Mouse (Mus musculus) thymus, postnatal 0 days (tissue): Measurements from ENCODE around the gene AI837181. TPM values are rescaled to one million over a fixed set of nuclear protein-coding genes. Genes with fewer than 3 reads are reported as not detected.

Experiments
- DNase-seq: peaks from one replicate; pipeline ENCODE4 v3.0.0-alpha.2; 2015; ENCODE audit warnings: low spot score
- polyA plus RNA-seq: library from polyadenylated mRNA; unstranded; fragments of >200 nt; fragmentation: Nextera tagmentation; extraction: Ambion mirVana; gene quantifications from 2 replicates; pipeline ENCODE4 v1.2.1, GENCODE M21; 2015

Gene AI837181
- polyA plus RNA-seq, 1 experiment from 2014 or later = 54.4 TPM

- DNase-seq = peak; percentile 80
Measured at GRCm38 (mm10) chr19:5468374-5468773, 43.4 kb downstream of the AI837181 start, which contains the start of gene Ctsw. TSS of gene Ctsw (minus strand) at chr19:5468507.

- DNase-seq = no peak
Measured at GRCm38 (mm10) chr19:5471846-5472245, 46.9 kb downstream of the AI837181 start.

GRCm38 (mm10) chr19:5472857-5473256 is 47.9 kb downstream of the AI837181 start:
- DNase-seq = no peak

GRCm38 (mm10) chr19:5473720-5474119 is 48.8 kb downstream of the AI837181 start, which contains the start of gene Efemp2:
TSS of gene Efemp2 (plus strand) at chr19:5473954.
- peak; percentile 75 for DNase-seq

- no peak for DNase-seq
Measured at GRCm38 (mm10) chr19:5474281-5475068, 49.5 kb downstream of the AI837181 start.

- DNase-seq = no peak
Measured at GRCm38 (mm10) chr19:5475069-5475714, 50.2 kb downstream of the AI837181 start.

Other genes with a start within 250 kb of the AI837181 start
- gene Pacs1, start 152.0 kb upstream of the AI837181 start, polyA plus RNA-seq = 8.3 and 9.8 TPM in 2 replicates
- 294 and 319 TPM in 2 replicates for gene Sf3b2, start 129.7 kb upstream of the AI837181 start, polyA plus RNA-seq
- gene Gal3st3, start 126.8 kb upstream of the AI837181 start, polyA plus RNA-seq = 0.36 and 0.44 TPM in 2 replicates
- not detected in 2 replicates for gene Catsper1, start 89.4 kb upstream of the AI837181 start, polyA plus RNA-seq
- gene Cst6, start 75.6 kb upstream of the AI837181 start, polyA plus RNA-seq = 29.1 and 30.5 TPM in 2 replicates
- 51.1 and 59.4 TPM in 2 replicates for gene Eif1ad, start 58.4 kb upstream of the AI837181 start, polyA plus RNA-seq
- gene Banf1, start 58.0 kb upstream of the AI837181 start, polyA plus RNA-seq = 590 and 607 TPM in 2 replicates
- gene Sart1, start 36.4 kb upstream of the AI837181 start, polyA plus RNA-seq = 73.4 and 84.2 TPM in 2 replicates
- 1.9 TPM in 2 replicates for gene Tsga10ip, start 22.6 kb upstream of the AI837181 start, polyA plus RNA-seq
- 217 and 222 TPM in 2 replicates for gene Drap1, start 165 bp upstream of the AI837181 start, polyA plus RNA-seq
- 0.47 TPM in 1 of 2 replicates, not detected in the other for gene Fosl1, start 22.4 kb downstream of the AI837181 start, polyA plus RNA-seq
- gene Ccdc85b, start 32.8 kb downstream of the AI837181 start, polyA plus RNA-seq = 7.3 and 8.2 TPM in 2 replicates
- gene Fibp, start 35.5 kb downstream of the AI837181 start, polyA plus RNA-seq = 104 and 112 TPM in 2 replicates
- 42.8 and 43.0 TPM in 2 replicates for gene Ctsw, start 43.4 kb downstream of the AI837181 start, polyA plus RNA-seq
- gene Efemp2, start 48.8 kb downstream of the AI837181 start, polyA plus RNA-seq = 26.5 and 27.9 TPM in 2 replicates
- gene Mus81, start 63.3 kb downstream of the AI837181 start, polyA plus RNA-seq = 58.6 and 63.5 TPM in 2 replicates
- 3,590 and 4,042 TPM in 2 replicates for gene Cfl1, start 65.3 kb downstream of the AI837181 start, polyA plus RNA-seq
- gene 1700020D05Rik, start 78.6 kb downstream of the AI837181 start, polyA plus RNA-seq = 0.13 and 0.44 TPM in 2 replicates
- 9.9 and 10.8 TPM in 2 replicates for gene Snx32, start 85.4 kb downstream of the AI837181 start, polyA plus RNA-seq
- 1.9 TPM in 2 replicates for gene Ovol1, start 135.5 kb downstream of the AI837181 start, polyA plus RNA-seq
- 8.9 and 9.8 TPM in 2 replicates for gene Ap5b1, start 142.9 kb downstream of the AI837181 start, polyA plus RNA-seq
- 127 and 157 TPM in 2 replicates for gene Rnaseh2c, start 176.7 kb downstream of the AI837181 start, polyA plus RNA-seq
- gene Kat5, start 185.1 kb downstream of the AI837181 start, polyA plus RNA-seq = 65.3 and 73.8 TPM in 2 replicates
- gene Rela, start 212.3 kb downstream of the AI837181 start, polyA plus RNA-seq = 50.0 and 56.2 TPM in 2 replicates
- gene Sipa1, start 238.6 kb downstream of the AI837181 start, polyA plus RNA-seq = 37.4 and 39.2 TPM in 2 replicates